Mouse (Mus musculus): ENCODE data around the gene Lag3.

GRCm38 (mm10) chr6:124888555-124889125 is 22.9 kb downstream of the Lag3 start:
- no peak for TF ChIP-seq CTCF (IDR thresholded peaks at IDR 0.05; ENCODE audit: extremely low read depth, insufficient read length, insufficient replicate concordance, low read depth, low read length)
- TF ChIP-seq POLR2A (IDR thresholded peaks at IDR 0.05; ENCODE audit: low read depth, low read length) = no peak
